Mouse (Mus musculus) kidney, adult 2 months (tissue): ENCODE data around the gene Fam53b.

ENCODE experiments used
- CTCF ChIP-seq: fragments of 200-500 bp; conservative IDR thresholded peaks from 2 replicates; pipeline ENCODE4 v1.5.1; 2011; ENCODE audit warnings: low read depth, mild to moderate bottlenecking, control low read depth, low read length, moderate library complexity, mixed read lengths; ENCODE audit not compliant: insufficient read depth, insufficient read length
- POLR2A ChIP-seq: fragments of 200-500 bp; IDR thresholded peaks from one replicate; pipeline ENCODE4 v1.6.1; 2011; ENCODE audit warnings: low read depth, low read length, control low read depth

DNA sequence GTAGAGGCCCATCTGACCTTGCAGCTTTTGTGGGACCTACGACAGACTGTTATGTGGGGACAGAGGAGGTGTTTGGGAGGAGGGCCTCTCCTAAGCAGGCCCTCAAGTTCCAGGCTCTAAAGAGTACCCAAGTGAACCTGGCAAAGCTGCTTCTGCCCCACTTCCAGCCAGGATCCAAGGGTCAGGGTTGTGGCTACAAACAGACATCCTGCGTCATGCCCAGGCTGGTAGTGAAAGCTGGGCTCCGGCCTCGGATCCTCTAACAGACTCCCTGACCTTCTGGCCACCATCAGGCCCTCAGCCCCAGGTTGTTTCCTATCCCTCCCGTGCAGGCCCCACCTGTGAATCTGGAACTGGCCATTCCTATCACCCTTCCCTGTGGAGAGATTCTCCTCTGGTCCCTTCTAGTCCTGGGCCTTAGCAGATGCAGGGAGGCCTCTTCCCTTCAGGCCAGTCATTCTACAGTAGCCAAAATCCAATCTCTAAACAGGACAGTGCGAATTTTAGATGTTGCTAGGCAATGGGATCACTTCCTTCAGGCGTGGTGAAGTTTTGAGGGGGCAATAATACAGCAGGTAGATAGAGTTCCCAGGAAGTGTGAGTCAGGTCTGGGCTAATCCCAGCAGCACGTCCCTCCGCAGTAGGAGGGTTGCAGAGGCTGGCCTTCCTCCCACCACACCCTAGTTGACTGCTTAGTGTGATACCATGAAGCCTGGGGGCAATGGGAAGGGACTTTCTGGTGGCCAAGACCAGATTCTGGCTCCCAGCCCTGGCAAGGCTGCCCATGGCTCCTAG lies 110.0 kb downstream of the Fam53b start:
- no peak for TF ChIP-seq CTCF
- TF ChIP-seq POLR2A: no peak
